Mouse (Mus musculus) left cerebral cortex, adult 2 months (tissue): ENCODE measurements around the gene 4933415A04Rik. TPM values are rescaled to one million over a fixed set of nuclear protein-coding genes. Genes with fewer than 3 reads are reported as not detected.

ENCODE experiments used
- DNase-seq, 2 experiments: peaks; one replicate each; pipeline ENCODE4 v3.0.0; 2021 to 2022; ENCODE audit warnings: low spot score in 2 of 2, mixed read lengths in 1 of 2; ENCODE audit errors: extremely low spot score in 1 of 2
- H3K27ac ChIP-seq: fragments of 200-600 bp; 2 replicates; pipeline ENCODE4 v1.8.1; 2022
- H3K4me3 ChIP-seq: fragments of 200-600 bp; 2 replicates; pipeline ENCODE4 v1.8.1; 2022
- CTCF ChIP-seq: fragments of 200-600 bp; IDR thresholded peaks from 2 replicates; pipeline ENCODE4 v1.8.1; 2022; ENCODE audit warnings: antibody characterized with exemption, mild to moderate bottlenecking, moderate library complexity
- intact Hi-C: fragments of 180-260 bp; cut with DNase I; formaldehyde crosslinking; loops from one replicate; pipeline ENCODE4 v1.15.1; 2025
- total RNA-seq, 2 experiments: library from RNA; stranded (reverse); gene quantifications; 2 replicates each; pipeline ENCODE4 v1.2.3; 2021

4933415A04Rik gene
- total RNA-seq, 2 experiments from 2014 or later = 0.61 to 0.77 TPM

- intact Hi-C loops = no loop called here
- H3K27ac ChIP-seq = no peak overlapping the region
- TF ChIP-seq CTCF = no peak
Measured at GRCm38 (mm10) chr11:43577713-43578478, 8.9 kb upstream of the 4933415A04Rik start.

GRCm38 (mm10) chr11:43585211-43586005, 1.4 kb upstream of the 4933415A04Rik start:
- DNase-seq = no peak
- H3K27ac ChIP-seq = no peak overlapping the region
- intact Hi-C loops = loop anchor here (1.0 to 5.0 kb wide), 2 partner anchors 58 to 91 kb away; partner anchors contain the start of gene Ccnjl
- TF ChIP-seq CTCF = no peak
- no peak overlapping the region for H3K4me3 ChIP-seq

More at GRCm38 (mm10) chr11:43577713-43578478, 8.9 kb upstream of the 4933415A04Rik start:
- H3K4me3 ChIP-seq = no peak overlapping the region
- no peak for DNase-seq

GRCm38 (mm10) chr11:43589530-43590072, 2.8 kb downstream of the 4933415A04Rik start:
- Histone ChIP-seq H3K4me3 (no peak overlapping the region), H3K27ac (no peak overlapping the region)
- intact Hi-C loops = loop anchor here (5.0 kb wide), 1 partner anchor 62 kb away; the partner anchor contains the start of gene Ccnjl

GRCm38 (mm10) chr11:43601440-43601839, 14.6 kb downstream of the 4933415A04Rik start, which contains the start of gene Fabp6:
TSS of gene Fabp6 (minus strand) at chr11:43601540.
- no peak for TF ChIP-seq CTCF
- H3K27ac ChIP-seq = no peak within 1 kb of the TSS
- no peak within 1 kb of the TSS for H3K4me3 ChIP-seq
- DNase-seq = no peak
- intact Hi-C loops = no loop called here

More at GRCm38 (mm10) chr11:43589530-43590072, 2.8 kb downstream of the 4933415A04Rik start:
- DNase-seq = no peak
- TF ChIP-seq CTCF = no peak

- TF ChIP-seq CTCF = no peak
- no peak overlapping the region for H3K4me3 ChIP-seq
- intact Hi-C loops = no loop called here
Measured at GRCm38 (mm10) chr11:43604207-43604606, 17.4 kb downstream of the 4933415A04Rik start.

GRCm38 (mm10) chr11:43604891-43605290, 18.1 kb downstream of the 4933415A04Rik start:
- no peak for TF ChIP-seq CTCF
- H3K27ac ChIP-seq = no peak overlapping the region
- H3K4me3 ChIP-seq = no peak overlapping the region
- intact Hi-C loops = no loop called here
- no peak for DNase-seq

More at GRCm38 (mm10) chr11:43604207-43604606, 17.4 kb downstream of the 4933415A04Rik start:
- H3K27ac ChIP-seq = no peak overlapping the region
- no peak for DNase-seq

GRCm38 (mm10) chr11:43605859-43606258, 19.0 kb downstream of the 4933415A04Rik start:
- no peak overlapping the region for H3K4me3 ChIP-seq
- no peak overlapping the region for H3K27ac ChIP-seq
- intact Hi-C loops = no loop called here
- DNase-seq = no peak
- TF ChIP-seq CTCF = no peak

GRCm38 (mm10) chr11:43608440-43608839, 21.6 kb downstream of the 4933415A04Rik start:
- TF ChIP-seq CTCF = no peak
- no peak overlapping the region for H3K4me3 ChIP-seq
- H3K27ac ChIP-seq = no peak overlapping the region
- intact Hi-C loops = no loop called here
- no peak for DNase-seq

GRCm38 (mm10) chr11:43610006-43610661, 23.3 kb downstream of the 4933415A04Rik start:
- no peak for TF ChIP-seq CTCF
- intact Hi-C loops = no loop called here
- no peak overlapping the region for H3K27ac ChIP-seq
- H3K4me3 ChIP-seq = no peak overlapping the region
- DNase-seq = no peak

GRCm38 (mm10) chr11:43610662-43611033, 23.8 kb downstream of the 4933415A04Rik start:
- no peak for DNase-seq
- intact Hi-C loops = no loop called here
- Histone ChIP-seq H3K27ac (no peak overlapping the region), H3K4me3 (no peak overlapping the region)
- TF ChIP-seq CTCF = no peak

- H3K27ac ChIP-seq = no peak overlapping the region
- intact Hi-C loops = loop anchor here (1.0 kb wide), 2 partner anchors 68 to 119 kb away; partner anchors contain the start of gene Pwwp2a
- peak; percentile 77 for TF ChIP-seq CTCF
- DNase-seq = peak; percentile 74 to 84
- H3K4me3 ChIP-seq = no peak overlapping the region
Measured at GRCm38 (mm10) chr11:43612834-43613488, 26.1 kb downstream of the 4933415A04Rik start.
